Mouse (Mus musculus) thymus, adult 2 months (tissue): ENCODE data around the gene Nppc.

Experiments
- CTCF ChIP-seq: fragments of 200-500 bp; IDR thresholded peaks from 2 replicates; pipeline ENCODE4 v1.5.1; 2012; ENCODE audit warnings: mild to moderate bottlenecking, control low read depth, low read length, moderate library complexity, borderline replicate concordance; ENCODE audit not compliant: control insufficient read depth, poor library complexity, insufficient read depth; ENCODE audit errors: extremely low read depth
- POLR2A ChIP-seq: fragments of 200-500 bp; IDR thresholded peaks from 2 replicates; pipeline ENCODE4 v1.6.1; 2012; ENCODE audit warnings: mild to moderate bottlenecking, low read length, control low read depth, moderate library complexity; ENCODE audit not compliant: control insufficient read depth, poor library complexity, insufficient read depth; ENCODE audit errors: extremely low read depth

DNA sequence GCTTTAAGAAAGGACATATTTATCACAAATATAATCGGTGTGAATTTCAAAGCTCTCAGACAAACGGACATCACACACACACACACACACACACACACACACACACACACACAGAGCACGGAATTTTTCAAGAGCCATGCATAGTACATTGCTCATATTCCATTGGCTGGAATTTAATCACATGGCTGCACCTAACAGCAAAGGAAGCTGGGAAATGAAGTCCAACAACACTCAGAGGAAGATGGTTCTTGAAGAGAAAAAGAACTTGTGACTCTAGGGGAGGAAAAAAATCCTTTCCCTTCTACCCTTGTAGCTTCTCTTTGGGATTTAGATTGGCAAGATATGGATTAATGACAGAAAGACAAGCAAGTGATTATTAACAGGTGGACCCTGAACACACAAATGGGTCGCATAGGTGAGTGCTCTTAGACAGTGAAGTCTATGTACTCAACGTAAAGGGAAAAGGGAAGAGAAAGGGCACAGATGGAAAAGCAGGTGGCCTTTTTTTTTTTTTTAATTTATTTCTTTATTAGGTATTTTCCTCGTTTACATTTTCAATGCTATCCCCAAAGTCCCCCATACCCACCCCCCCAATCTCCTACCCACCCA lies 35.5 kb downstream of the Nppc start:
- TF ChIP-seq POLR2A (no peak), CTCF (no peak)
